Mouse (Mus musculus) spleen, postnatal 36 days (tissue): ENCODE data around the gene Dnah2.

ENCODE experiments used
- DNase-seq, 2 experiments: peaks; one replicate each; pipeline ENCODE4 v3.0.0; 2022; ENCODE audit warnings: low spot score in 2 of 2, mixed read lengths in 1 of 2

Gene Dnah2

DNA sequence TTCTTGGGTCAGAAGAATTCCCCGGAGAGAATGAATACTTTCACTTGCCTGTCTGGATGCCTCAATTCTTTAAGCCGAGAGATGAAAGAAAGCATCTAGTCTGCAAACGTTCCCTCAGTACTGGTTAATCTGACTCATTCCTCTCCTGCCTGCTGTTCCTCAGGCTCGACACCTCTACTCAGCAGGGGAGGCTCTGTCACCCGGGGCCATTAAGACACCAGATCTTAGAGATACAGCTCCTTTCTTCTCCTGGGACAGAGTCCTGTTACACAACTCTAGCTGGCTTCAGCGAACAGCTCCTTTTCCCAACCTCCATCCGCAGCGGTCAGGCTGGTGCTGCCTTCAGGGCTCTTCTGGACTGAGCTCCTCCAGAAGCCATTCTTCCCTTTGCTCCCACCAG is 77.4 kb downstream of the Dnah2 start:
- DNase-seq, result no peak

DNA sequence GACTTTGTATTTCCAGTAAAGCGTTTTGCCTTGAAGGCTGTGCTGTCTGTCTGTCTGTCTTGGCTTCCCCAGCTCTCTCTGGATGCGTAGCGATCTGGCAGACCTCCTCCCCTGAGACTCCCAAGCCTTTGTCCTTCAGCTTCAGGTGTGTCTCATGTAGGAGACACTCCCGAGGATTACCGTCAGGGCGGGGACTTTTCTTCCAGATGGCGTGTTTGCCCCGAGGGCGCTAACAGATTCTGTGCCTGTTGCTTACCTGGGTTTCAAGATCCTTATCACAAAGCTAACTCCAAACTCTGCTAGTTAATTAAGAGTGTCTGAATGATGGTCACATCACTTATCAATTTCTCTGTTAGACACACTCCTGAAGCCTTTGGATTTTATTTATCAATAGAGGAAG is 79.6 kb downstream of the Dnah2 start:
- DNase-seq, result no peak

DNA sequence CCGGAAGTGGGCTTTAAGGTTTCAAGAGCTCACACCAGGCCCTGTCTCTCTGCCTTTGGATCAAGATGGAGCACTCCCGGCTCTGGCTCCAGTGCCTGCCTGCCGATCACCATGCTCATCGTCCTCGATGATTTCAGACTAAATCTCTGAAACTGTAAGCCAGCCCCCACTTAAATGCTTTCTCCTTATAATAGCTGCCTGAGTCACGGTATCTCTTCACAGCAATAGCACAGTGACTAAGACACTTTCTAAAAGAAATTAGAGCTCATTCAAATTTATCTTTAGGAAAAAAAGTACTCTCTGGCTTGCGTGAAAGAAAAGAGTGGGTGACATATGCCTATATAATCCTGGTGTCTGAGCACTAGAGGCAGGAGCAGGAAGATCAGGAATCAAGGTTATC is 84.9 kb downstream of the Dnah2 start:
- DNase-seq, result no peak

DNA sequence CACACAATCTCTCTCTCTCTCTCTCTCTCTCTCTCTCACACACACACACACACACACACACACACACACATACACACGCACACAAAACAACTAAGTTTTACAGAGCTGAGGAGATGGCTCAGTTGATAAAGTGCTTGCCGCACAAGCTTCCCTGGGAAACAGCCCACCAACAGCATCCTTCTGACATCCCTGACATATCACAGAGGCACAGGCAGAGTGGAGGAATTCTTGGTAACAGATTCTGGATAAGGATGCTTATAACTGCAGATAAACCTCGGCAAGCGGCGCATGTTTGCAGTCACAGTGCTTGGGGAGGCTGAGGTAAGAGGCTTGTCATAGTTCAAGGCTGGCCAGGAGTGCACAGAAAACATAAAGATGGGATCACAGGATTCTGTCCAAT is 87.3 kb downstream of the Dnah2 start:
- DNase-seq, result no peak

DNA sequence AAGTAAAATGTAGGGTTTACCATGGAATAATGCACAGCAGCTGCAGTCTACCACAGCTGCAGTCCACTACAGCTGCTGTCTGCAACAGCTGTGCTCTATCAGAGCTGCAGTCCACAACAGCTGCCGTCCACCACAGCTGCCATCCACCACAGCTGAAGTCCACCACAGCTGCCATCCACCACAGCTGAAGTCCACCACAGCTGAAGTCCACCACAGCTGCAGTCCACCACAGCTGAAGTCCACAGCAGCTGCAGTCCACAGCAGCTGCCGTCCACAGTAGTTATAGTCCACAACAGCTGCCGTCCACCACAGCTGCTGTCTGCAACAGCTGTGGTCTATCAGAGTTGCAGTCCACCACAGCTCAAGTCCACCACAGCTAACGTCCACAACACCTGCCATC is 89.0 kb downstream of the Dnah2 start:
- DNase-seq, result no peak

DNA sequence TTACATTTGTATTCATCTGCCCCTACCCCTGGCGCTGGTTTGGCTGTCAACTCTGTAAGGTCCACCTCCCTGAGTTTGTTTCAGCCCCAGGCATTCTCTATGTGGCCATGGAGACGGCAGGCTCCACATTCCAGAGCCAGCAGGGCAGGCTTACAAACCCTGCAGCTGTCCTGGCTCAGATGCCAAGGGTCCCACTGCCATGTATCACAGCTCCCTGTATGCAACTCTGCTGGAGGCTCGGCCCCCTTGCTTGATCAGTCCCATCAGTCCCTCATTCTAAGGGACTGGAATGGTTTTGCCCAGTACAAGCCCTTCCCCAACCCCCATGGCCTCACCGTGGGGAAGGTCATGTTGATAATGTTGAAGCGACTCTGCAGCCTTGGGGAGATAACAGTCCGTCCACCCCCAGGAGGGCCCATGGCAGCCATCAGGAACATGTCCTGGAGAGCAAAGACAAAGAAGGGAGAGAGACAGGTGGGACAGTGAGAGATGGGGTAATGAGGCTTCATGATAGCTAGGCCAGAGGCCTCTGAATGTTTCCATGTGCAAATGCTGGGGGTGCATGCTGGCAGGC is 91.8 kb downstream of the Dnah2 start:
- DNase-seq, result no peak

DNA sequence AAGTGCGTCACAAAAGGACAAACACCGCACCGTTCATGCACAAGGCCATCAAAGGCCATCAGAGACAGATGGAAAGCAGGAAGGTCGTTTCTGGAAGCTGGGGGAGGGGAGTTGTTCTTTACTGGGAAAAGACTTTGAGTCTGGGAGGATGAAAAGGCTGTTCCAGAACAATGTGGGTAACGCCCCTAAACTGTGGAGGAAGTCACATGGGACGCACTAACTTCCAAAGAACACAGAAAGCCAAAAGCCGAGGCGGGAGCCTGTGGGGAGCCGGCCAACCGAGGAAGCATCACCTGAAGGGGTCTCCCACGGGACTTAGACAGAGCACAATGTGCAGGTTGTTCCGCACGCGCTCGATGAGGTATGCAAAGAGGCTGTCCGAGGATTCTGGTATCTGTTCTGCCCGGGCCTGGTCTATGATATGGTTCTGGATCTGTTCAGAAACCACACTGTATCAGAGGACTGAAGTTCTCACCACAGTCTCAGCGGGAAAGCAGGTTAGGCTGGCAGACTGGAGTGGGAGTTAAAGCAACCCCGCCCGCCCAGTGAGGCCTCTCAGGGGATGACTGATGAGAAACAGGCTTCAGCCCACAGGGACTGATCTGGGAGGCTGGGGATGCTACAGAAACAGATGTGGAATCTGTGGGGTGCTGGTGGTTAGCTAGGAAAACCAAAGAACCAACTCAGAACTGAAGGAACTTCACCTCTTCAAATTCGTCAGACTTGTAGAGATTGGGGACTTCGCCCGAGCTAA is 96.6 kb downstream of the Dnah2 start:
- no peak for DNase-seq

DNA sequence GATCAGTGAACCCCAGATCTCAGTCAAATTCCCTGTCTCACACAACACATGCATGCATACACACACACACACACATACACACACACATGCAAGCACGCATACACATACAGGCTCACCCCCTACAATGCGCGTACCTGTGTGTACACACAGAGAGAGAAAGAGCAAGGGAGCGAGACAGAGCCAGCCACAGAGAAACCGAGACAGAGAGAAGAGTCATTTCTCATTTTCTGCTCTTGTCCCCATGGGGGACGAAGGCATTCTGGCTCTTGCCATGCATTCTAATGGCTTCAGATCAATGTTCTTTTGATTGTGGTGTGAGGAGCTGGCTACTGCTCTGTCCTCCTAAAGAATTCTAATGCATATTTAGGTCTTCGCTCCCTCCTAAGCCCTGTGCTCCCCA is 101.6 kb downstream of the Dnah2 start:
- no peak for DNase-seq

DNA sequence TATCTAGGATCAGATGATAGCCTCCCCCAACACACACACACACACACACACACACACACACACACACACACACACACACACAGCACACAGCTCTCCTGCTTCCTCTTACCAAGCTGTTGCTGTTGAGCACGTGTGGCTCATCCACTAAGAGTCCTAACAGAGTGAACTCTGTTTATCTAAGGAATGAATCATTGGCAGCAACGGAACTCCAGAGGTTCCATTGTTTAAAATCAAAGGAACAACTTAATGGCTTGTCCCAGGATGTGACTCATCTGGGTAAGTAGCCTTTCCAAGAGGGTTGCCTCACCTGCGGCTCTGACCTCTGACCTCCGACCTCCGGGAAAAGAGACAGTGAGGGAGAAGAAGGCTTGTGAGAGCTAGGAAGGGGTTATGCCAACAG is 105.6 kb downstream of the Dnah2 start:
- DNase-seq, result no peak

DNA sequence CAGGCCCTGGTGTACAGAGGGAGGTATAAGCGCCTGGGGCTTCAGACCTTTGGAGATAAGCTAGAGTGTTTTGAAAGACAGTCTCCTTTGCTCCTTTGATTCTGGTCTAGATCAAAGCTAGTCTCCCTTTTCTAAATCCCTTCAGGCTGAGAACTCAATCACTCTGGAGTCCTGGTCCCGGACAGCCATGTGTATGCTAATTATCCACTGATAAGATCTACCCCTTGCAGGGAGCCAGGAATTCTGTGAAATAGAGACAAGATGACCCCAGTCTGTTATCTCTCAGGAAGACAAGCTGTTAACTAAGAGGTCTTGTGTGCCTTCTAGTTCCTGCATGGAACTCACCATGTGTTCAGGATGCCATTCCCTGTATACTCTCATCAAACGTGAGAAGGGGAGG is 111.6 kb downstream of the Dnah2 start:
- no peak for DNase-seq

DNA sequence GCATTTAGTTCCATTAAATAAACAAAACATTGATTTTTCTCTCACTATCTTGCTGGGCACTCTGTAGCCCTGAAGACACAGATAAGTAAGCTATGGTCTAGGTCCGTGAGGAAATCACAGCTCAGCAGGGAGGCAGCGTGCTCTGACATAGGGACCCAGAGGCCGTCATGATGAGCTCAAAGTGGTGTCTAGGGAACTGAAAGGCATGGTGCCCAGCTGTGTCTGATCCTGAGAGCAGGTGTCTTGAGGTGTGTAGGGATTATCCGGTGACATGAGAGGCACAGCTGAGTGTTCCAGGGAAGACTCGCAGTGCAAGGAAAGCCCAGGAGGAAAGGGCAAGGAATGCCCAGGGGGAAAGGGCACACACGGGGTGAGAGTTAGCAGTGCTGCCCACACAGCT is 115.7 kb downstream of the Dnah2 start:
- no peak for DNase-seq

DNA sequence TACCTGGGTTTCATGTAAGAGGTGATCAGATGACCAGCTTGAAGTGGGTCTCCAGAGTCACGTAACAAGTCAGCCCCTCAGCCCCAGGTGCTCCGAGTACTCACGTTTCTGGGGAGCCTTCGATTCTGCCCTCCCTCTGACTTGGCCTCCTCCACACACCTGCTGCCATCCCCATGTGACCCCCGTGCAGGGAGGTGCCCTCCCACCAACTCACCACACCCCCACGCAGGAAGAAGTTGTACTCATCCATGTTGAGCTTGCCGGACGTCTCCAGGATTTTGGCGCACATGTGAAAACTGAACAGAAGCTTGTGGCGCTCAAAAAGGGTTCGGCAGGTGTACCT is 116.3 kb downstream of the Dnah2 start:
- no peak for DNase-seq

DNA sequence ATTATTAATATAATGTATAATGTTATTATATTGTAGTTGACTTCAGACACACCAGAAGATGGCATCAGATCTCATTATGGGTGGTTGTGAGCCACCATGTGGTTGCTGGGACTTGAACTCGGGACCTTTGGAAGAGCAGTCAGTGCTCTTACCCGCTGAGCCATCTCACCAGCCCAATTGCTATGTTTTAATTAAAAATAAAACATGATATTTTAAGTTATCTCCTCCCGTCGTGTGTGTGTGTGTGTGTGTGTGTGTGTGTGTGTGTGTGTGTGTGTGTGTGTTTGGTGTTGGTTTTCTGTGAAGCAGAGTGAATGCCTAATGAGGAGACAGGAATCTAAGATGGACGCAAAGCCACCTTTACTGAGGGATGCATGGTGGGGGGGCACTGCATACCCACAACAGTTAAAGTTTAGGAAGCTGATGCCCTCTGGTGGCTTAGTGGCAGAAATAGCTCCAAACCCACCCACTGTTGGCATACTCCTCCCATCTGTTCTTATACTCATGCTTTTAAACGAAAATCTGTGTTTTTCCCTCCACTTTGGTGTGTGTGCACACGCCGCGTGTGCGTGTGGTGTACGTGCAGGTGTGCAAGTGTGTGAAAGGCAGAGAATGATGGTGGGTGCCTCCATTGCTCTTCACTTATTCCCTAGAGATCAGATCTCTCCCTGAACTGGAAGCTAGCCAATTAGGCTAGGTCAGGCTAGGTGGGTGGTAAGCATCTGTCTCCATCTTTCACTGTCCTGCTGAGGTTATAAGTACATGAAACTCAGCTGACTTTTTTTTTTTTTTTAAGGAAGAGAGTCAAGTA is 116.9 kb downstream of the Dnah2 start:
- peak; percentile 72 to 80 for DNase-seq

DNA sequence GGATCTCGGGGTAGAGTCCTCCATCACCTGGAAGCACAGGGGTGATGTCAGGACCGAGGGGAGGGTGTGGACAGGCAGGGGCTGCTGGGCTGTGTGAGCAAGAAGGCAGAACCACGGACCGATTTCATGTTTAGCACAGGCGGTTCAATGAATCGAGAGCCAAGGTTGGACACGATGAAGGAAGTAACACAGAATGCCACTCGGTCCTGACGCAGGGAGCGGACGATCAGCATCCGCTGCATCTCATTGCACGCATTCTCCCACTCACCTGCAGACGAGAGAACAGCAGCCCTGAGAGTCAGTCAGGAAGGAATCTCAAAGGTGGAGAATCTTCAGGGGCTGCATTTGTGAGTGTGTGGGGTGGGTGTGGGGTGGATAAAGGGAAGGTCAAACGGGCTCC is 118.3 kb downstream of the Dnah2 start:
- no peak for DNase-seq

DNA sequence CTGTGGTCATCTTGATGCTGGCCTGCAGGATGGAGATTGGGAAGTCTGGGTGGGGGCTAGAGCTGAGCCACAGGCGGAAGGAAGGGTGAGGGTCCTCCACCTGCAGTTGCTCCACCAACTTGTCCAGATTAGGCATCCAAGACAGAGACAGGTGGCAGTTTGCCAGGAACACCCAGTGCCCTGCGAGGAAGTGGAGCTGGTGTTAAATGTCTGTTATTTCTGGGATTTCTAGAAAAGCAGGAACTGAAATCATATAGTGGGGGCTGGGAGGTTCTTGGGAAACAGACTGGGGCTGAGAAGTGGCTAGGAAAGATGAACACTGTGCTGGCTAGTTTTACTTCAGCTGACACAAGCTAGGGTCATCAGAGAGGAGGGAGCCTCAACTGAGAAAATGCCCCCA is 119.6 kb downstream of the Dnah2 start:
- DNase-seq, result no peak

DNA sequence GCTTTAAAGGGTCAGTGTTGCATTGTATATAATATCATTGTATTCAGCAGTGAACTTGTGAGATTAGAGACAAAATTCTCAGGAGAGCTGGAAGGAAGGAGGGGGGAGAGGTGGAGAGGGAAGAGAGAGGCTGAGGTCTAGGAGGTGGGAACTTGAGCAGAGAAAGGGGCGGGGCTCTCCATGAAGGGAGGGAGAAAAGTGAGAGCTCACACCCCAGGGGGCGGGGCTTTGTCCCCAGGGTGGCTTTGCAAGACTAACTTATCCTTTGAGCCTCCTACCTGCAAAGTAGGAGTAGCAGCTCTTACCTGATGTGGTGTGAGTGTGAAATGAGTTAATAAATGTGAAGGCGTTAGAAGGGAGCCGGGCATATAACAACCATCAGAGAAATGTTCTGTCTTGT is 120.2 kb downstream of the Dnah2 start:
- peak in 1 of 2 experiments; percentile 54 for DNase-seq

DNA sequence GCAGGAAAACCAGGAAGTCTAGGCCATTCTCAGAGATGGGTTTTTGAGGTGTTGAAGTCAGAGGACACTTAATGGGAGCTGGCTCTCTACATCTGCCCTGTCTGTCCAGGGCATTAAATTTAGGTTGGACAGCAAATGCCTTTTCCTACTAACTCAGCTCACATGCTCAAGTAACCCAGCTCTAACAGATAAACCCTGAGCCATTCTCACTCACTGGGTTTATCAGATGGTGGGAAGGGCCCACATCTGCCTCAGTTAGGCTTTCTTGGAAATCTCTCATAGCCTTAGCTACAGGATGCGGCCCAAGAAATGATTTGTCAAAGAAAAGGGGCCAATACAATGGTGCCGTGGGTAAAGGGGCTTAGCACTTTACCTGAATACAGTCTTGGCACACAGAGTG is 122.7 kb downstream of the Dnah2 start:
- DNase-seq, result no peak

DNA sequence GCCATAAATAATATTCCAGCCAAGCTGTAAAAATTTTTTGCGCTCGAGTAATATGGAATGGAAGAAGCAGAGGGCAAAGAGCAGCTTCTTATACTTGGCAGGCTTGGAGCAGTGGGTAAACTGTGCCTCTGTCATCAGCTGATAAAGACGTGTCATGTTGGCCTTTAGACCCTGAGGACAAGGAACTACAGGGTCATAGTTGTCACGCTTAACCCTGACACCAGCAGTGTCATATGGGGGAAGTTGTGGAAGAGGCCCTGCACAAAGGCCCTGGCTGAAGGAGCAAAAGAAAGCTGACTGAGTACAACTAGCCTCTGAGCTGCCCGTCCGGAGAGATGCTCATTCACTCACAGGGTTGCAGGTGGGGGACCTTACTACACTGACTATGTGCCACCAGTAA is 125.0 kb downstream of the Dnah2 start:
- DNase-seq, result no peak

DNA sequence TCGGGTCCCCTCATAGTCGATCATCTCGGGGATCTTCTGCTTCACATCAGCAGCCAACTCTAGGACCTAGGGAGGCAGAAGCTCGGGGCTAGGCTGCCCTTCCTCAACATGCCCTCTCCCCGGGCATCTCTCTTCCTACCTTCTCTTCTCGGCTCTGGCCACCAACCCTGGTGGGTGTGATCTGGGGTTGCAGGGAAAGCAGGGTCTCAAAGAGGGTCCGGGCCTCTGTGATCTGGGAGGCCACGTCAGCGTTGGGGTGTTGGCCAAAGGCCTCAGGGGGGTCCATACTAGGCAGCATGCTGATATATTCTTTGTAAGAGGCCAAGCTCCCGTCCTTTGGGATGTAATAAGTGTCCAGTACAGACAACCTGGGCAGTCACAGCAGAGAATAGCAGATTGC is 126.1 kb downstream of the Dnah2 start:
- no peak for DNase-seq

DNA sequence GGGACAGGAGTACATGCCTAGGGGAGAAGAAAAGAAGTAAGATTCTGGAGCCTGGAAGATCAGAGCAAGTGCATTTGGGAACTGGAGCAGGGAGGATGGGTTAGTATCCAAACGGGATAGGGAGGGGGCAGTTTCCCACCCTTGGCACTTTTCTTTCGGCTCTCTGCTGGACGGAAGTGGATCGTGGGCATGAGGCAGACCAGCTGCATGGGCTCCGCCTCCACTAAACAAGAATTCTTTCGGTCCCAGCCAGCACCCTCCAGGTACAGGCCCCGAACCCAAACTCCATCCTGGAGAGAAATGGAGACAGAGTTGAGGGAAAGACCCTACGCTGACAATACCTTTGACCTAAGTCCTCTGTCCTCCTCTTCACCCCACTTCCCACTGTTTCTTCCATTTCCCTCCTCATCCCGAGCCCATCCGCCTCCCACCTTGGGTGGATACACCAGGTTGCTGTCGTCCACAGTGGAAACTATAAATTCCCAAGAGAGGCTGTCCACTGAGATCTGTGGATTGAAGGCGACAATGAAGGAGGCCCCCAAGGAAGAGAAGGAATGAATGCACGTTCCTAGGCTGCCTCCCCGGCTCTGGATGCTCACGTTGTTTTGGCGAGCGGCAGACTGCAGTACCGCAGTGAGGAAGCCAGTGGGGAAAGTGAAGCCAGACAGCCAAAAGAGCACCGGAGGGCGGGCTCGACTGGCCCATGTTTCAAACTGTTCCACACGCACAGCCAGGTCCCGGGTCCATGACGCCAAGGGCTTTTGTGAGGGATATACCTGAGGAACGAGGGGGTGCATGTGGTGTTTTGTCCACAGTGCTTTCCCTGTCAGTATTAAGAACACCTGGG is 127.6 kb downstream of the Dnah2 start:
- DNase-seq, result no peak

DNA sequence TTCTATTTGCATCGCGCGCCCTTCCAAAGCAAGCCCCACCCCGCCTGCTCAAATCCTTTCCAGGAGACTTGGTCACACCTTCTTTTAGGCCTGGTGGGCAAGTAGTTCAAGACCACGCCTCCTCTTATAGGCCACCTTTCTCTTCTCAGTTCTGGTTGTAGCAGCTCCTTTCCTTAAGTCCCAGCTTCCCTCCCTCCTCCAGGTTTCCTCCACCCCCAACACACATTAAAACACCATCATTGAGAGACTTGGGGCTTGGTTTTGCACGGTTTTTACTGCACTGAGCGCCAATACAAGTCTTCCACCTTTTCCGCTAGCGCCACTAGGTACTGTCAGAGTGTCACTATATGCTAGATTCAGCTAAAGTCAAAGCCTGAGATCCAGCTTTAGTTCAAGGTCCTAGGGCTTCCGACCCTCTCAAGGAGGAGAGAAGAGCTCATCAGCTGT is 128.3 kb downstream of the Dnah2 start:
- no peak for DNase-seq
